8 mouse cellular contexts compared by ENCODE assay signal in genomic region chr7:28954773-28955172, GRCm38 (mm10). TPM values are rescaled to one million over a fixed set of nuclear protein-coding genes. Genes with fewer than 3 reads are reported as not detected.
DNase-seq lines count a peak whose midpoint lies in the region; ATAC-seq and TF ChIP-seq lines count a peak whose summit lies in the region.
"Had no signal": no experiment of that assay in that cellular context is flagged by ENCODE, and none has a peak within 500 bp of the region (broad histone marks: within the 10 kb centered on the region; RNA-seq: fewer than 3 reads in every experiment).

No protein-coding gene starts in this region.

- TF ChIP-seq POLR2A in ES-Bruce4 (IDR thresholded peaks at IDR 0.05; ENCODE audit: insufficient read depth, low read length), result no peak

- H3K9me3 ChIP-seq in intestine, embryonic 15.5 days, result no peaks in the 10 kb centered on the region
- H3K9me3 ChIP-seq in intestine, embryonic 16.5 days (ENCODE audit: control insufficient read depth, low read length), result no peaks in the 10 kb centered on the region
- H3K9me3 ChIP-seq in ES-Bruce4 (replicated peaks; ENCODE audit: control insufficient read depth, insufficient read depth, low read length, poor library complexity, severe bottlenecking), result no peaks in the 10 kb centered on the region
- H3K9me3 ChIP-seq in liver, embryonic 14.5 days (ENCODE audit: control insufficient read depth, low read length), result no peaks in the 10 kb centered on the region

- no peak overlapping the region for H3K4me3 ChIP-seq in intestine, embryonic 15.5 days (replicated peaks)
- H3K4me3 ChIP-seq in intestine, embryonic 16.5 days (ENCODE audit: low read length), result no peak overlapping the region
- H3K4me3 ChIP-seq in C2C12 (ENCODE audit: insufficient read depth, poor library complexity, severe bottlenecking), result no peak overlapping the region
- H3K4me3 ChIP-seq in ES-Bruce4 (ENCODE audit: low read depth, low read length), result no peak overlapping the region
- no peak overlapping the region for H3K4me3 ChIP-seq in liver, embryonic 14.5 days (ENCODE audit: insufficient read depth in 1 of 2, low read depth in 2 of 2, low read length in 2 of 2)

- H3K79me2 ChIP-seq in C2C12 (ENCODE audit: control insufficient read depth, insufficient read depth), result peaks cover 97% of the 10 kb centered on the region

- no peak overlapping the region for H3K9ac ChIP-seq in intestine, embryonic 15.5 days
- no peak overlapping the region for H3K9ac ChIP-seq in intestine, embryonic 16.5 days (ENCODE audit: low read depth, low read length)
- H3K9ac ChIP-seq in ES-Bruce4 (ENCODE audit: low read depth, poor library complexity, severe bottlenecking), result peak overlapping the region; percentile 75
- H3K9ac ChIP-seq in liver, embryonic 14.5 days (replicated peaks), result no peak overlapping the region

- TF ChIP-seq CTCF in C2C12 (IDR thresholded peaks at IDR 0.05; ENCODE audit: control insufficient read depth, insufficient read depth, insufficient read length), result no peak
- no peak for TF ChIP-seq CTCF in ES-Bruce4 (IDR thresholded peaks at IDR 0.05; ENCODE audit: low read depth, low read length)
- no peak for TF ChIP-seq CTCF in liver, embryonic 14.5 days (IDR thresholded peaks at IDR 0.05; ENCODE audit: low read depth)

- no peaks in the 10 kb centered on the region for H3K36me3 ChIP-seq in intestine, embryonic 15.5 days
- no peaks in the 10 kb centered on the region for H3K36me3 ChIP-seq in intestine, embryonic 16.5 days (ENCODE audit: control insufficient read depth, insufficient read depth, low read length)
- H3K36me3 ChIP-seq in C2C12 (ENCODE audit: control insufficient read depth, insufficient read depth), result peaks cover 36% of the 10 kb centered on the region
- H3K36me3 ChIP-seq in ES-Bruce4 (ENCODE audit: control insufficient read depth, insufficient read depth, low read length, poor library complexity, severe bottlenecking), result peaks cover 29% of the 10 kb centered on the region
- H3K36me3 ChIP-seq in liver, embryonic 14.5 days (replicated peaks; ENCODE audit: control insufficient read depth, insufficient read depth, low read depth), result peaks cover 16% of the 10 kb centered on the region

- H3K27me3 ChIP-seq in intestine, embryonic 15.5 days (replicated peaks), result no peaks in the 10 kb centered on the region
- no peaks in the 10 kb centered on the region for H3K27me3 ChIP-seq in intestine, embryonic 16.5 days (replicated peaks; ENCODE audit: control insufficient read depth, insufficient read depth, low read length)
- H3K27me3 ChIP-seq in C2C12 (ENCODE audit: control insufficient read depth, insufficient read depth, insufficient read length) (no peaks in the 10 kb centered on the region), ES-Bruce4 (ENCODE audit: control insufficient read depth, insufficient read depth, low read length, poor library complexity, severe bottlenecking) (no peaks in the 10 kb centered on the region)
- H3K27me3 ChIP-seq in liver, embryonic 14.5 days (ENCODE audit: control insufficient read depth, insufficient read depth, low read length), result no peaks in the 10 kb centered on the region

- no peak overlapping the region for H3K4me2 ChIP-seq in intestine, embryonic 15.5 days (replicated peaks)
- no peak overlapping the region for H3K4me2 ChIP-seq in intestine, embryonic 16.5 days (ENCODE audit: low read depth, low read length)
- no peak overlapping the region; the same call in 1 of the 2 replicates for H3K4me2 ChIP-seq in liver, embryonic 14.5 days (ENCODE audit: low read depth)

- H3ac ChIP-seq in C2C12 (ENCODE audit: control insufficient read depth, insufficient read length, low read depth), result no peak overlapping the region

- WGBS in intestine, embryonic 15.5 days, result 82% methylated on average over 4 of the region's 4 CpGs
- 75% methylated on average over 4 of the region's 4 CpGs for WGBS in intestine, embryonic 16.5 days
- 72% methylated on average over 4 of the region's 4 CpGs for WGBS in liver, embryonic 14.5 days (ENCODE audit: insufficient replicate concordance)

- ATAC-seq in intestine, embryonic 15.5 days, result no peak
- ATAC-seq in intestine, embryonic 16.5 days, result no peak
- ATAC-seq in liver, embryonic 14.5 days (ENCODE audit: insufficient read depth), result no peak

- no peak for DNase-seq in liver, embryonic 14.5 days (ENCODE audit: low read depth in 3 of 3, low spot score in 3 of 3)
- no peak for DNase-seq in natural killer cell, adult 2 months (ENCODE audit: low spot score in 2 of 2)
- no peak for DNase-seq in spleen, postnatal 14 days (ENCODE audit: low spot score in 2 of 2)
- DNase-seq: adrenal gland, postnatal 36 days had no signal

- 0 out of 2 replicates have a peak overlapping the region, but pooled peaks have one; percentile 3 for H3K27ac ChIP-seq in intestine, embryonic 15.5 days
- no peak overlapping the region for H3K27ac ChIP-seq in intestine, embryonic 16.5 days (ENCODE audit: low read length)
- peak overlapping the region; percentile 57 for H3K27ac ChIP-seq in ES-Bruce4 (ENCODE audit: insufficient read depth, low read length)
- H3K27ac ChIP-seq in liver, embryonic 14.5 days, result peak overlapping the region; percentile 40; the same call in 1 of the 2 replicates

- no peak for TF ChIP-seq EP300 in ES-Bruce4 (IDR thresholded peaks at IDR 0.05; ENCODE audit: insufficient read depth, low read depth, low read length)
- TF ChIP-seq EP300 in liver, embryonic 14.5 days (IDR thresholded peaks at IDR 0.05; ENCODE audit: low read depth), result no peak

- H3K79me3 ChIP-seq in C2C12 (ENCODE audit: low read depth), result peaks cover 87% of the 10 kb centered on the region

- H3K4me1 ChIP-seq in intestine, embryonic 15.5 days (replicated peaks), result peaks cover 63% of the 10 kb centered on the region
- peaks cover 79% of the 10 kb centered on the region for H3K4me1 ChIP-seq in intestine, embryonic 16.5 days (ENCODE audit: control insufficient read depth, insufficient read depth, low read length)
- H3K4me1 ChIP-seq in ES-Bruce4 (ENCODE audit: control insufficient read depth, insufficient read depth, low read length), result peaks cover 9% of the 10 kb centered on the region
- peaks cover 63 to 81% of the 10 kb centered on the region in 2 experiments for H3K4me1 ChIP-seq in liver, embryonic 14.5 days (replicated peaks; ENCODE audit: control insufficient read depth in 2 of 2, insufficient read depth in 2 of 2, low read length in 1 of 2)

TF ChIP-seq in C2C12, 6 proteins besides CTCF, POLR2A, EP300 and RAD21:
- TF ChIP-seq FOSL1 (IDR thresholded peaks at IDR 0.05; ENCODE audit: insufficient read depth, low read length, poor library complexity, severe bottlenecking) (no peak), CEBPB (IDR thresholded peaks at IDR 0.05; ENCODE audit: low read depth) (peak; percentile 75)

RNA-seq across cellular contexts. Expression of gene Actn4, which starts 7.4 kb away (rescaled TPM):
- 340 and 361 TPM in 2 replicates for polyA plus RNA-seq in intestine, embryonic 15.5 days (2015; fragmentation: Nextera tagmentation; extraction: Ambion mirVana)
- polyA plus RNA-seq in intestine, embryonic 16.5 days (2015; fragmentation: Nextera tagmentation; extraction: Ambion mirVana), result 402 and 447 TPM in 2 replicates
- 465 TPM for polyA plus RNA-seq in C2C12 (2012; fragmentation: generic; extraction: Trizol)
- 318 and 324 TPM in 2 replicates for polyA plus RNA-seq in ES-Bruce4 (2011; ENCODE audit: insufficient read depth, insufficient read length, low read depth, missing spikeins)
- polyA plus RNA-seq in liver, embryonic 14.5 days (2012; rRNA removed), result 80.4 and 86.2 TPM in 2 replicates
- 94.5 and 105 TPM in 2 replicates for polyA plus RNA-seq in liver, embryonic 14.5 days (2014; fragmentation: Nextera tagmentation; extraction: Ambion mirVana)

RNA-seq across cellular contexts. Expression of gene Eif3k, which starts 26.9 kb away (rescaled TPM):
- 359 and 375 TPM in 2 replicates for polyA plus RNA-seq in intestine, embryonic 15.5 days (2015; fragmentation: Nextera tagmentation; extraction: Ambion mirVana)
- 355 and 362 TPM in 2 replicates for polyA plus RNA-seq in intestine, embryonic 16.5 days (2015; fragmentation: Nextera tagmentation; extraction: Ambion mirVana)
- 429 TPM for polyA plus RNA-seq in C2C12 (2012; fragmentation: generic; extraction: Trizol)
- polyA plus RNA-seq in ES-Bruce4 (2011; ENCODE audit: insufficient read depth, insufficient read length, low read depth, missing spikeins), result 409 and 413 TPM in 2 replicates
- 281 and 283 TPM in 2 replicates for polyA plus RNA-seq in liver, embryonic 14.5 days (2012; rRNA removed)
- polyA plus RNA-seq in liver, embryonic 14.5 days (2014; fragmentation: Nextera tagmentation; extraction: Ambion mirVana), result 283 and 288 TPM in 2 replicates

RNA-seq across cellular contexts. Expression of gene Map4k1, which starts 27.1 kb away (rescaled TPM):
- 6.3 and 7.7 TPM in 2 replicates for polyA plus RNA-seq in intestine, embryonic 15.5 days (2015; fragmentation: Nextera tagmentation; extraction: Ambion mirVana)
- polyA plus RNA-seq in intestine, embryonic 16.5 days (2015; fragmentation: Nextera tagmentation; extraction: Ambion mirVana), result 6.9 and 7.3 TPM in 2 replicates
- polyA plus RNA-seq in C2C12 (2012; fragmentation: generic; extraction: Trizol) (3.6 TPM), ES-Bruce4 (2011; ENCODE audit: insufficient read depth, insufficient read length, low read depth, missing spikeins) (33.2 and 36.3 TPM in 2 replicates)
- 16.7 and 17.3 TPM in 2 replicates for polyA plus RNA-seq in liver, embryonic 14.5 days (2012; rRNA removed)
- polyA plus RNA-seq in liver, embryonic 14.5 days (2014; fragmentation: Nextera tagmentation; extraction: Ambion mirVana), result 24.9 and 27.4 TPM in 2 replicates
